Mouse (Mus musculus) limb, embryonic 12.5 days (tissue): Measurements from ENCODE around the gene Mpv17l2. TPM values are rescaled to one million over a fixed set of nuclear protein-coding genes. Genes with fewer than 3 reads are reported as not detected.

Experiments
- ATAC-seq: fragments of 200-750 bp; cut with Nextera tagmentation; 2 replicates; pipeline ENCODE4 v1.8.0; 2017; ENCODE audit warnings: low read depth, moderate TSS enrichment; ENCODE audit not compliant: insufficient number of reproducible peaks, insufficient read depth, low FRiP score, low TSS enrichment
- H3K27ac ChIP-seq: fragments of 300-500 bp; sonication (generic); 2 replicates; pipeline ENCODE4 v1.5.1; 2016; ENCODE audit warnings: mild to moderate bottlenecking, moderate library complexity
- H3K27me3 ChIP-seq: fragments of 300-500 bp; sonication (generic); 2 replicates; pipeline ENCODE4 v1.6.1; 2016; ENCODE audit warnings: mild to moderate bottlenecking, moderate library complexity
- H3K36me3 ChIP-seq: fragments of 300-500 bp; sonication (generic); 2 replicates; pipeline ENCODE4 v1.6.1; 2016; ENCODE audit warnings: mild to moderate bottlenecking, moderate library complexity
- H3K4me1 ChIP-seq: fragments of 300-500 bp; sonication (generic); replicated peaks from 2 replicates; pipeline ENCODE4 v1.6.1; 2016
- H3K4me2 ChIP-seq: fragments of 300-500 bp; sonication (generic); 2 replicates; pipeline ENCODE4 v1.6.1; 2016; ENCODE audit warnings: mild to moderate bottlenecking, moderate library complexity
- H3K4me3 ChIP-seq: fragments of 300-500 bp; sonication (generic); replicated peaks from 2 replicates; pipeline ENCODE4 v1.5.1; 2016; ENCODE audit warnings: mild to moderate bottlenecking
- H3K9ac ChIP-seq: fragments of 300-500 bp; sonication (generic); replicated peaks from 2 replicates; pipeline ENCODE4 v1.6.1; 2016; ENCODE audit warnings: mild to moderate bottlenecking, moderate library complexity
- H3K9me3 ChIP-seq: fragments of 300-500 bp; sonication (generic); 2 replicates; pipeline ENCODE4 v1.6.1; 2016; ENCODE audit warnings: mild to moderate bottlenecking, moderate library complexity
- WGBS: fragments of 180-500 bp; shearing (Covaris S2); methylation state at CpG from one replicate; pipeline ENCODE4 v1.1.7; 2016; 5-methylcytosine and 5-hydroxymethylcytosine counted together
- polyA plus RNA-seq: library from polyadenylated mRNA; unstranded; fragments of >200 nt; fragmentation: Nextera tagmentation; extraction: Ambion mirVana; gene quantifications from 2 replicates; pipeline ENCODE4 v1.2.1, GENCODE M21; 2016

Mpv17l2 gene
- polyA plus RNA-seq, 1 experiment from 2014 or later = 25.8 TPM

- H3K9ac ChIP-seq = no peak overlapping the region
- H3K4me3 ChIP-seq = no peak overlapping the region
- no peak overlapping the region for H3K27ac ChIP-seq
- no peaks in the 10 kb centered on the region for H3K36me3 ChIP-seq
- peaks cover 84% of the 10 kb centered on the region for H3K27me3 ChIP-seq
- WGBS = 41% methylated on average over 10 of the region's 10 CpGs
- no peak overlapping the region for H3K4me2 ChIP-seq
- no peaks in the 10 kb centered on the region for H3K9me3 ChIP-seq
- no peak for ATAC-seq
- H3K4me1 ChIP-seq = peaks cover 20% of the 10 kb centered on the region
These were observed 39.9 kb upstream of the Mpv17l2 start for GRCm38 (mm10) chr8:70800648-70801047.

- Histone ChIP-seq H3K4me2 (peak overlapping the region; percentile 84), H3K36me3 (no peaks in the 10 kb centered on the region), H3K27me3 (peaks cover 68% of the 10 kb centered on the region), H3K4me3 (peak overlapping the region; percentile 55), H3K4me1 (peaks cover 14% of the 10 kb centered on the region), H3K9me3 (no peaks in the 10 kb centered on the region), H3K27ac (no peak overlapping the region), H3K9ac (no peak overlapping the region)
- no peak for ATAC-seq
- WGBS = 14% methylated on average over 15 of the region's 15 CpGs
These were observed 37.5 kb upstream of the Mpv17l2 start for GRCm38 (mm10) chr8:70798281-70798680.

- Histone ChIP-seq H3K27ac (no peak overlapping the region), H3K9ac (peak overlapping the region; percentile 60), H3K9me3 (no peaks in the 10 kb centered on the region), H3K4me2 (peak overlapping the region; percentile 84), H3K4me1 (peaks cover 22% of the 10 kb centered on the region), H3K27me3 (peaks cover 60% of the 10 kb centered on the region), H3K36me3 (no peaks in the 10 kb centered on the region), H3K4me3 (peak overlapping the region; percentile 55)
- under 1% methylated on average over 54 of the region's 57 CpGs for WGBS
- ATAC-seq = peak; percentile 90
These were observed 36.6 kb upstream of the Mpv17l2 start for GRCm38 (mm10) chr8:70797081-70798070.

- no peak overlapping the region for H3K27ac ChIP-seq
- H3K4me2 ChIP-seq = peak overlapping the region; percentile 84
- no peak for ATAC-seq
- 2% methylated on average over 54 of the region's 54 CpGs for WGBS
- H3K9me3 ChIP-seq = no peaks in the 10 kb centered on the region
- peaks cover 27% of the 10 kb centered on the region for H3K4me1 ChIP-seq
- H3K36me3 ChIP-seq = no peaks in the 10 kb centered on the region
- H3K4me3 ChIP-seq = peak overlapping the region; percentile 55
- peaks cover 52% of the 10 kb centered on the region for H3K27me3 ChIP-seq
- H3K9ac ChIP-seq = peak overlapping the region; percentile 57
These were observed 35.8 kb upstream of the Mpv17l2 start for GRCm38 (mm10) chr8:70796403-70797080.

- Histone ChIP-seq H3K4me2 (no peak overlapping the region), H3K9me3 (no peaks in the 10 kb centered on the region), H3K4me1 (peaks cover 38% of the 10 kb centered on the region), H3K36me3 (no peaks in the 10 kb centered on the region), H3K27ac (no peak overlapping the region), H3K4me3 (no peak overlapping the region), H3K27me3 (peaks cover 40% of the 10 kb centered on the region), H3K9ac (no peak overlapping the region)
- WGBS = 78% methylated on average over 2 of the region's 2 CpGs
- ATAC-seq = no peak
These were observed 34.6 kb upstream of the Mpv17l2 start for GRCm38 (mm10) chr8:70795370-70795769.

- H3K36me3 ChIP-seq = peaks cover 6% of the 10 kb centered on the region; the same call in 1 of the 2 replicates
- peaks cover 29% of the 10 kb centered on the region for H3K27me3 ChIP-seq
- H3K9ac ChIP-seq = 0 out of 2 replicates have a peak overlapping the region, but pooled peaks have one; percentile 19
- no peak for ATAC-seq
- no peak overlapping the region for H3K4me3 ChIP-seq
- no peak overlapping the region for H3K4me2 ChIP-seq
- H3K27ac ChIP-seq = no peak overlapping the region
- H3K9me3 ChIP-seq = no peaks in the 10 kb centered on the region
- peaks cover 47% of the 10 kb centered on the region for H3K4me1 ChIP-seq
- 83% methylated on average over 2 of the region's 2 CpGs for WGBS
These were observed 33.5 kb upstream of the Mpv17l2 start for GRCm38 (mm10) chr8:70794215-70794614.

GRCm38 (mm10) chr8:70792700-70793099, 32.0 kb upstream of the Mpv17l2 start:
- Histone ChIP-seq H3K9ac (peak overlapping the region; percentile 87; the same call in 1 of the 2 replicates), H3K9me3 (no peaks in the 10 kb centered on the region), H3K27me3 (peaks cover 17% of the 10 kb centered on the region), H3K4me3 (peak overlapping the region; percentile 73), H3K36me3 (peaks cover 21% of the 10 kb centered on the region), H3K4me1 (peaks cover 53% of the 10 kb centered on the region), H3K27ac (peak overlapping the region; percentile 91), H3K4me2 (peak overlapping the region; percentile 70)
- peak; percentile 49 for ATAC-seq
- WGBS = under 1% methylated on average over 20 of the region's 20 CpGs

GRCm38 (mm10) chr8:70791975-70792691, 31.4 kb upstream of the Mpv17l2 start:
- peak overlapping the region; percentile 87 for H3K9ac ChIP-seq
- H3K4me1 ChIP-seq = peaks cover 51% of the 10 kb centered on the region
- 6% methylated on average over 58 of the region's 58 CpGs for WGBS
- peaks cover 27% of the 10 kb centered on the region for H3K36me3 ChIP-seq
- H3K4me3 ChIP-seq = peak overlapping the region; percentile 73
- H3K4me2 ChIP-seq = peak overlapping the region; percentile 70
- peak; percentile 79 for ATAC-seq
- no peaks in the 10 kb centered on the region for H3K9me3 ChIP-seq
- peaks cover 14% of the 10 kb centered on the region for H3K27me3 ChIP-seq
- H3K27ac ChIP-seq = peak overlapping the region; percentile 91

GRCm38 (mm10) chr8:70791294-70791701, 30.6 kb upstream of the Mpv17l2 start:
- WGBS = 81% methylated on average over 7 of the region's 7 CpGs
- H3K4me1 ChIP-seq = peaks cover 51% of the 10 kb centered on the region
- peaks cover 35% of the 10 kb centered on the region for H3K36me3 ChIP-seq
- peak overlapping the region; percentile 70 for H3K4me2 ChIP-seq
- H3K27me3 ChIP-seq = peaks cover 11% of the 10 kb centered on the region
- H3K9ac ChIP-seq = peak overlapping the region; percentile 87
- ATAC-seq = no peak
- peak overlapping the region; percentile 57; the same call in 1 of the 2 replicates for H3K27ac ChIP-seq
- no peaks in the 10 kb centered on the region for H3K9me3 ChIP-seq
- H3K4me3 ChIP-seq = peak overlapping the region; percentile 73

GRCm38 (mm10) chr8:70790846-70791245, 30.1 kb upstream of the Mpv17l2 start:
- 57% methylated on average over 8 of the region's 8 CpGs for WGBS
- Histone ChIP-seq H3K27me3 (peaks cover 10% of the 10 kb centered on the region; the same call in 1 of the 2 replicates), H3K4me2 (peak overlapping the region; percentile 70), H3K9me3 (no peaks in the 10 kb centered on the region), H3K4me3 (peak overlapping the region; percentile 73), H3K27ac (peak overlapping the region; percentile 57; the same call in 1 of the 2 replicates), H3K9ac (peak overlapping the region; percentile 87), H3K36me3 (peaks cover 40% of the 10 kb centered on the region), H3K4me1 (peaks cover 51% of the 10 kb centered on the region)
- ATAC-seq = no peak
